Mouse (Mus musculus) brain, adult 2 months (tissue): ENCODE data around the gene Gm8947.
"Not testable (repeated sequence)": the region's sequence is repeated elsewhere in the genome, so short reads cannot be mapped to it uniquely, and the experiment has no call there.

Experiments
- DNase-seq: peaks from one replicate; pipeline ENCODE4 v3.0.0; 2011; ENCODE audit warnings: low read depth, low spot score

Gm8947 gene

DNA sequence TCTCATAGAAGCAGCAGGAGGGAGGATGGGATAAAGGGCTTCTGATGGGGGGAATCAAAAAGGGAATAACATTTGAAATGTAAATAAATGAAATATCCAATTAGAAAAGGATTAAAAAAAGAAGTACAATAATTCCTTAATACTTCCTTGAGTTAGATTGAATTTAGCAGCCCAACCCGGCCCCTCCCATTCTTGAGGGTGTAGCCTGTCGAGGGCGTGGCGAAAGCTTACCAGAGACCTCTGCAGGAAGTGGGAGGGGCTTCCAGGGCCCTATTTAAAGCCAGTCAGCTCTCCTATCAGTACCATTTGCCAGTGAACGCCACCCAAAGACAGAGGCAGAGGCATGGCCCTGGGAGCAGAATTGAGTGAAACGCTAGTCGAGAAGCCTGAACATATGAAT is at the start of gene Gm8947:
Gene Gm8947, plus strand, starts transcription at position 302 of the 400 bp plus-strand sequence.
- not testable (repeated sequence) for DNase-seq

DNA sequence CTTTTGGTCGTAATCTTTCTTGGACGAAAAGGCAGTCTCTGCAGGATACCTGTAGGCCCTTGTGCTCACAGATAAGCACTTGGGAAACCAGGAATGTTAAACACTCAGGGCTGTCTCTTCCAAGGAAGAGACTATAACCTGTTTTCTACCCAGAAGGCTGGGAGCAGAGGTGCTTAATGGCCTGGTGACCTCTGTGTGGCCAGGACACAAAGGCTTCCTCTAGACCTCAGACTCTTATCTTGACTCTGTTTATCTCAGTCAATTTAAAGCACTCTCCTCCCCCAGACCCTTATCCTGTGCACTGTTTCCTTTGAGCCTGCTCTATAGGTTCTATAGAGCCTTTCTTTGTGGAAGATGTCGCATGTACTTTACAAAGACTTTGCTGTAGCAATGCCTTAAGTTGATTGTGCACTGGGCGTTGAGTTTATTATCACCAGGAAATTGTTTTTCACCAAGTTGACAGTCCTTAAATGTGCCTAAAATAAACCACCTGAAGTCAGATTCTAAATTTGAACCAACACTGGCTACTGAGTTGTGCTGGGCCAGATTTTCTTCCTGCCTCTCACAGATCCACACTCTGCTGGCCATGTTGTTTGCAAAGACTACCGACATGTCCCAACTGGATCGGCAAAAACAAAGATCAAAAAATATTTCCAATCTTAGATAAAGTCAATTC is 47.6 kb upstream of the Gm8947 start:
- no peak for DNase-seq

- no peak for DNase-seq
These were observed 44.4 kb upstream of the Gm8947 start for GRCm38 (mm10) chr1:151147801-151148200.

DNA sequence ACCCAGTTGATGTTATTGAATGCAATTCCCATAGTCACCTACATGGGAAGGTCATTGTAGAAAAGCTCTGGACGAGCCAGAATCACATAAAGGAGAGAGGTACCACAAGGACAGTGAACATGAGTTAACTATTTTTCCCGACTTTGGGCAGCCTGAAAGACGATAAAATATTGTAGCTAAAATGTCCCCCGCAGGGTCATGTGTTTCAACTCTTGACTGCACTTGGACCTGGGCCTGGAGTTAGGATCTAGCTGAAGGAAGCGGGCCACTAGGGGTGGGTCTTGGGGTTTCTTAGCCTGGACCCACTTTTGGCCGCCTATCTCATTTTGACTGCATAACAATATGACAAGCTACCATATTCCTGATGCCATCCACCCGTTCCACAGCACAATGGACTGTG is 42.0 kb upstream of the Gm8947 start:
- DNase-seq, result no peak

DNA sequence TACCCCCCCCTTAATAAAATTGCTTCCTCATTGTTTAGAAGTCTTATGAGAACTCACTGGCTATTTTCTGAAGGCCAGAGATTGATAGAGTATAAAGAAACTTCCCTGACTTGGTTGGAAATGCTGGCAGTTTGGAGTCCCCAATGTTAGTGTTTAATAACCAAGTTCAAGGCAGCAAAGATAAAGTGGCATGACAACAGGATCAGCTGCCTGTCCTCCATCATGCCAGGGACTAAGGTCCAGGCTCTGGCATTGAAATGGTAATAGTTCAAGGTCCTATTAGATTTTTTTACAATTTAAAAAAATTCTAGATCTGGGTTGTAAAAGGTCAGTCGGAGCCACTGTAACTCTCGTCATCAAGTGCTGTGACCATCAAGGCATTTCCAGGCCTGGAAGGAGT is 41.1 kb upstream of the Gm8947 start:
- DNase-seq, result no peak

GRCm38 (mm10) chr1:151153056-151153652 is 39.0 kb upstream of the Gm8947 start:
- no peak for DNase-seq

GRCm38 (mm10) chr1:151154131-151154530 is 38.0 kb upstream of the Gm8947 start:
- DNase-seq, result not testable (repeated sequence)

DNA sequence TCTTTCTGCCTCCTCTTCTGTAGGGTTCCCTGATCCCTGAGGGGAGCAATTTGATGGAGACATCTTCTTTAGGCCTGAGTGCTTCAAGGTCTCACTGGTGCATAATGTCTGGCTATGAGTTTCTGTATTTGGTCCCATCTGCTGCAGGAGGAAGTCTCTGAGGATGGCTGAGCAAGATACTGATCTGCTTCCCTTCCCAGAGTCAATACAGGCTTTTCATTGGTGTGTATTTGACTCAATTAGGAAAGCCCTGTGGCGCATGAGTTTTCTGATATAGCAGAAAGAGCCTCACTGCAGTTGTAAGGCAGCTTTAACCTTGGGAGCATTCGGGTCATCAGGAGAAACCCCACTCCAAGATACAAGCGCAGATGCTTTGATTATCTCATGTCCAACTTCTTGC is 36.0 kb upstream of the Gm8947 start:
- no peak for DNase-seq

DNA sequence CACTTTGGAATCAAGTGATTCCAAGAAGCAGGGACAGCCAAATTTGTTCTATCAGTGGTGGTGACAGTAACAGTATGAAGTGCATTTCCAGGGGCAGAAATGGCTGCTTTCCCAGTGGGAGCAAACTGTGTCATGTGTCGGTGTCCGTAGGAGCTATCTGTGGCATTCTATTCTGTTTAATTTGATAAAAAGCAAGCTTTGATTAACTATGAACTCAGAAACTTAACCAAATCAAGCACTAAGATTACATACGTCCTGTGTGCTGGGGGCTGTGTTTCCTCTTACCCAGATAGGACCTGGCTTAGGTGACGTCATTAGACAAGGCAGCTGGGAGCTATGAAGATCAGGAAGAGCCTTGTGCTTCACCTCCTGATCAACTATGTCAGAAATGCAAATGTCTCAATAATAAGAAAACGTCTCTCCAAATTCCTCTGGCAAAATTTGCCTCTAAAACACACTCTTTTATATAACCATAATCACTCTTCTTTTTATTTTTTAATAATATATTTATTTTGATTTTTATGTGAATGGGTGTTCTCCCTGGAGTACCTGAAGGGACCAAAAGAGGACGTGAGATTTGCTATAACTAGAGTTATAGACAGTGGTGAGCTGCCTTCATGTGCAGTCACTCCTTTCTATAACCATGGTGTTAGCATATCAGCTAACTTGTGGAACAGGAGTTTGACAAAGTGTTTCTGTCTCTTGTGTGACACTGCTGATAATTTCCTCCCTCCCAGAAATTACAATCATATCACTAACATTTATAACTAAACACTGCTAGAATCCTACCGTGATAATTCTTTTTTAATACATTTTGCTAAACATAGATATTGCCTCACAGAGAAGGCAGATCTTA is 35.2 kb upstream of the Gm8947 start:
- no peak for DNase-seq

- DNase-seq, result no peak
These were observed 34.0 kb upstream of the Gm8947 start for GRCm38 (mm10) chr1:151157963-151158856.

GRCm38 (mm10) chr1:151158857-151159510 is 33.2 kb upstream of the Gm8947 start:
- no peak for DNase-seq

GRCm38 (mm10) chr1:151166031-151166430 is 26.1 kb upstream of the Gm8947 start:
- no peak for DNase-seq

- DNase-seq, result no peak
These were observed 24.7 kb upstream of the Gm8947 start for GRCm38 (mm10) chr1:151167297-151168047.

- peak; percentile 47 for DNase-seq
These were observed 23.5 kb upstream of the Gm8947 start for GRCm38 (mm10) chr1:151168637-151169036.

- peak; percentile 70 for DNase-seq
These were observed 20.4 kb upstream of the Gm8947 start for GRCm38 (mm10) chr1:151171572-151172461.

GRCm38 (mm10) chr1:151177030-151177936 is 14.9 kb upstream of the Gm8947 start:
- peak; percentile 40 for DNase-seq

- no peak for DNase-seq
These were observed 14.3 kb upstream of the Gm8947 start for GRCm38 (mm10) chr1:151177937-151178271.

GRCm38 (mm10) chr1:151178505-151179083 is 13.6 kb upstream of the Gm8947 start:
- DNase-seq, result no peak
